ENCODE assay signal across 19 mouse cellular contexts in the genomic region with DNA sequence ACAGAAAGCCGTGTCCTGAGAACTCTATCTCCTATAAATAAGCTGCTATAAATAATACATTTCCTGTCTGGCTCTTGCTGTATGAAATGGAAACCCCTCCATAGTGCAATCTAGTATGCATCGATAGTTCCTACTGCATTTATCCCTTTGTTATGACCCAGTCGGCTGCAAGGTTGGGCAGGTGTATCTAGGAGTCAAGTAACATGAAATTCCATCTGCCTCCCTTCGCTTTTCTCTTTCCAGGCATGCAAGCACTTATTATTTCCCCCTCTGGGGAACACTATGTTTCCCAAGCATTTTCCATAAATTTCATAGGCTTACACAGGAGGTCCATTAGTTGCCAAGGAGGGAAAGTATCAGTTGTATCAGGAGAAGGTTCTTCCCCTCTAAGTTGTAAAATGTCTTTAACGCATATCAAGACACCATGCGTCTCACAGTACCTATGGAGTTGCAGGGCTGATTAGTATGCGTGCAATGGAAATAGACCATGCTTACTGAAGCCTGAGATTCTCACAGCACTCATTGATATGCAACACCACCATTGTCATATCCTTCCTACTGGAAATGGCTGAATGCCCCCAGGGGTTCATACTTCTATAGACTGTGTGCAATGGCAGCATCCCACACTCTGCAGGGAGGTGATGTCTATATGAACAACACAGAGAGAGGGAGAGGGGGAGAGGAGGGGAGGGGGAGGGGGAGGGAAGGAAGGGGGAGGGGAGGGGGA. TPM values are rescaled to one million over a fixed set of nuclear protein-coding genes. Genes with fewer than 3 reads are reported as not detected.
A peak's percentile ranks its signal among the peaks of the same experiment; 100 is the strongest.
DNase-seq lines count a peak whose midpoint lies in the region; ATAC-seq lines count a peak whose summit lies in the region.
"Had no signal": no experiment of that assay in that cellular context is flagged by ENCODE, and none has a peak within 500 bp of the region (broad histone marks: within the 10 kb centered on the region; RNA-seq: fewer than 3 reads in every experiment).

No protein-coding gene starts in this region.

- no peaks in the 10 kb centered on the region for H3K4me1 ChIP-seq in forebrain, embryonic 13.5 days
- H3K4me1 ChIP-seq in forebrain, embryonic 10.5 days = peaks cover 4% of the 10 kb centered on the region; the same call in 1 of the 2 replicates
- peaks cover 35% of the 10 kb centered on the region for H3K4me1 ChIP-seq in limb, embryonic 13.5 days
- H3K4me1 ChIP-seq: intestine, embryonic 15.5 days; liver, embryonic 12.5 days had no signal

- H3K36me3 ChIP-seq in forebrain, embryonic 13.5 days (ENCODE audit: poor library complexity, severe bottlenecking) = no peaks in the 10 kb centered on the region
- H3K36me3 ChIP-seq in forebrain, embryonic 10.5 days (replicated peaks) = no peaks in the 10 kb centered on the region
- H3K36me3 ChIP-seq in limb, embryonic 13.5 days = no peaks in the 10 kb centered on the region
- no peaks in the 10 kb centered on the region for H3K36me3 ChIP-seq in splenic B cell, adult 2 months (ENCODE audit: control insufficient read depth, insufficient read depth, low read length, poor library complexity, severe bottlenecking)
- H3K36me3 ChIP-seq: G1E; intestine, embryonic 15.5 days; liver, embryonic 12.5 days had no signal

- no peak for DNase-seq in forebrain, embryonic 10.5 days (ENCODE audit: extremely low spot score, low spot score)
- peak; percentile 59 to 63 for DNase-seq in spleen, postnatal 36 days (ENCODE audit: low spot score in 2 of 2)
- no peak for DNase-seq in spleen, postnatal 10 days (ENCODE audit: low spot score in 2 of 2)
- peak; percentile 81 for DNase-seq in splenic B cell, adult 2 months (ENCODE audit: low read depth, low spot score)
- DNase-seq in cerebellum, postnatal 25 days = no peak
- no peak for DNase-seq in left cerebral cortex, adult 8-10 months (ENCODE audit: low spot score in 2 of 2)
- DNase-seq: cerebellum, adult 11-12 months; gastrocnemius, postnatal 36 days; lung, postnatal 10 days; thymus, postnatal 25 days had no signal

- H3K27me3 ChIP-seq in forebrain, embryonic 13.5 days = no peaks in the 10 kb centered on the region
- H3K27me3 ChIP-seq in forebrain, embryonic 10.5 days (ENCODE audit: poor library complexity, severe bottlenecking) = no peaks in the 10 kb centered on the region
- no peaks in the 10 kb centered on the region for H3K27me3 ChIP-seq in limb, embryonic 13.5 days
- H3K27me3 ChIP-seq in splenic B cell, adult 2 months (ENCODE audit: control insufficient read depth, insufficient read depth, low read length, poor library complexity, severe bottlenecking) = no peaks in the 10 kb centered on the region
- H3K27me3 ChIP-seq: intestine, embryonic 15.5 days; liver, embryonic 12.5 days had no signal

- H3K9me3 ChIP-seq in forebrain, embryonic 13.5 days (replicated peaks) = no peaks in the 10 kb centered on the region
- no peaks in the 10 kb centered on the region for H3K9me3 ChIP-seq in forebrain, embryonic 10.5 days
- H3K9me3 ChIP-seq in limb, embryonic 13.5 days = no peaks in the 10 kb centered on the region; the same call in 1 of the 2 replicates
- H3K9me3 ChIP-seq: intestine, embryonic 15.5 days; liver, embryonic 12.5 days had no signal

- no peak overlapping the region for H3K9ac ChIP-seq in forebrain, embryonic 13.5 days
- H3K9ac ChIP-seq in limb, embryonic 13.5 days = no peak overlapping the region
- H3K9ac ChIP-seq: intestine, embryonic 15.5 days; liver, embryonic 12.5 days had no signal

- peak; percentile 52; the same call in 1 of the 2 replicates for ATAC-seq in forebrain, embryonic 13.5 days
- 0 out of 2 replicates have a peak, but pooled peaks have one; percentile 28 for ATAC-seq in limb, embryonic 13.5 days (ENCODE audit: low FRiP score, low read depth)
- ATAC-seq: activated CD4-positive, CD25-positive, alpha-beta regulatory T cell, adult 4 months; intestine, embryonic 15.5 days; liver, embryonic 12.5 days had no signal

- no peak overlapping the region for H3K27ac ChIP-seq in forebrain, embryonic 13.5 days
- no peak overlapping the region for H3K27ac ChIP-seq in forebrain, embryonic 10.5 days
- H3K27ac ChIP-seq in limb, embryonic 13.5 days = no peak overlapping the region
- H3K27ac ChIP-seq: intestine, embryonic 15.5 days; liver, embryonic 12.5 days had no signal

- H3K4me3 ChIP-seq in forebrain, embryonic 13.5 days = no peak overlapping the region
- H3K4me3 ChIP-seq in forebrain, embryonic 10.5 days = no peak overlapping the region
- H3K4me3 ChIP-seq in limb, embryonic 13.5 days = no peak overlapping the region
- H3K4me3 ChIP-seq: intestine, embryonic 15.5 days; liver, embryonic 12.5 days had no signal

- H3K4me2 ChIP-seq in forebrain, embryonic 13.5 days = no peak overlapping the region
- H3K4me2 ChIP-seq in limb, embryonic 13.5 days (replicated peaks) = no peak overlapping the region
- H3K4me2 ChIP-seq: intestine, embryonic 15.5 days; liver, embryonic 12.5 days had no signal

- 77% methylated on average over 7 of the region's 7 CpGs for WGBS in forebrain, embryonic 13.5 days
- WGBS in forebrain, embryonic 10.5 days = 93% methylated on average over 7 of the region's 7 CpGs
- 45% methylated on average over 7 of the region's 7 CpGs for WGBS in limb, embryonic 13.5 days

RNA-seq across cellular contexts. Expression of a gene that starts 26.9 kb away (rescaled TPM):
- polyA plus RNA-seq in forebrain, embryonic 13.5 days (2015; fragmentation: Nextera tagmentation; extraction: Ambion mirVana) = not detected in 2 replicates
- not detected in 2 replicates for polyA plus RNA-seq in forebrain, embryonic 10.5 days (2016; fragmentation: Nextera tagmentation; extraction: Ambion mirVana)
- polyA plus RNA-seq in limb, embryonic 13.5 days (2015; fragmentation: Nextera tagmentation; extraction: Ambion mirVana) = 0.51 and 0.84 TPM in 2 replicates
- total RNA-seq in left cerebral cortex, adult 8-10 months (2022) = not detected
- total RNA-seq: G1E; gastrocnemius, postnatal 36 days; left cerebral cortex, adult 18-20 months had no signal
- polyA plus RNA-seq: G1E; heart, embryonic 16.5 days; intestine, embryonic 15.5 days; large intestine, adult 2 months; liver, embryonic 12.5 days had no signal

Comparison
In these comparisons a context has a peak if more than half of its experiments do, and no peak if none do; other contexts are left out.
1. DNase-seq: peak in spleen, postnatal 36 days (2 of 2) and splenic B cell, adult 2 months (single experiment); none in forebrain, embryonic 10.5 days (single experiment), spleen, postnatal 10 days (0 of 2), cerebellum, postnatal 25 days (0 of 2) and left cerebral cortex, adult 8-10 months (0 of 2).